Mouse (Mus musculus) liver, embryonic 14 days (tissue): ENCODE data around the gene Atp5s. TPM values are rescaled to one million over a fixed set of nuclear protein-coding genes. Genes with fewer than 3 reads are reported as not detected.

Experiments used
- polyA plus RNA-seq: library from polyadenylated mRNA; depleted of rRNA; stranded (reverse); fragments of >200 nt; gene quantifications from 2 replicates; pipeline ENCODE4 v1.2.3, GENCODE M21; 2012; rRNA removed

Gene Atp5s
- polyA plus RNA-seq = 11.6 and 13.0 TPM in 2 replicates

GRCm38 (mm10) chr12:69724711-69725460, at the start of gene Atp5s, which contains the start of gene L2hgdh:
Gene Atp5s (plus strand): TSS chr12:69724950.
Gene L2hgdh (minus strand): TSS chr12:69724873.

GRCm38 (mm10) chr12:69681566-69682061, 43.1 kb upstream of the Atp5s start, which contains the start of gene Sos2:
Gene Sos2 (minus strand): TSS chr12:69681852.

GRCm38 (mm10) chr12:69790530-69791505, 66.1 kb downstream of the Atp5s start, which contains the start of gene Cdkl1:
Gene Cdkl1 (minus strand): TSS chr12:69791267.

Other genes with a start within 250 kb of the Atp5s start
- 7.5 and 7.6 TPM in 2 replicates for gene Vcpkmt, start 141.9 kb upstream of the Atp5s start, polyA plus RNA-seq
- 7.2 and 8.4 TPM in 2 replicates for gene Sos2, start 43.1 kb upstream of the Atp5s start, polyA plus RNA-seq
- gene L2hgdh, start 77 bp upstream of the Atp5s start, polyA plus RNA-seq = 8.5 and 9.4 TPM in 2 replicates
- gene Cdkl1, start 66.3 kb downstream of the Atp5s start, polyA plus RNA-seq = 0.61 and 1.3 TPM in 2 replicates
- 0.76 and 1.2 TPM in 2 replicates for gene Atl1, start 167.7 kb downstream of the Atp5s start, polyA plus RNA-seq
- gene Map4k5, start 168.2 kb downstream of the Atp5s start, polyA plus RNA-seq = 12.2 and 15.5 TPM in 2 replicates